Mouse (Mus musculus) right cerebral cortex, postnatal 25 days (tissue): Measurements from ENCODE around the gene Ppfia2.

Source experiments
- DNase-seq: peaks from one replicate; pipeline ENCODE4 v3.0.0; 2022

Ppfia2 gene

GRCm38 (mm10) chr10:106469855-106470532, at the start of gene Ppfia2:
Ppfia2 (plus strand) TSS chr10:106470339.
- DNase-seq = peak; percentile 78

DNA sequence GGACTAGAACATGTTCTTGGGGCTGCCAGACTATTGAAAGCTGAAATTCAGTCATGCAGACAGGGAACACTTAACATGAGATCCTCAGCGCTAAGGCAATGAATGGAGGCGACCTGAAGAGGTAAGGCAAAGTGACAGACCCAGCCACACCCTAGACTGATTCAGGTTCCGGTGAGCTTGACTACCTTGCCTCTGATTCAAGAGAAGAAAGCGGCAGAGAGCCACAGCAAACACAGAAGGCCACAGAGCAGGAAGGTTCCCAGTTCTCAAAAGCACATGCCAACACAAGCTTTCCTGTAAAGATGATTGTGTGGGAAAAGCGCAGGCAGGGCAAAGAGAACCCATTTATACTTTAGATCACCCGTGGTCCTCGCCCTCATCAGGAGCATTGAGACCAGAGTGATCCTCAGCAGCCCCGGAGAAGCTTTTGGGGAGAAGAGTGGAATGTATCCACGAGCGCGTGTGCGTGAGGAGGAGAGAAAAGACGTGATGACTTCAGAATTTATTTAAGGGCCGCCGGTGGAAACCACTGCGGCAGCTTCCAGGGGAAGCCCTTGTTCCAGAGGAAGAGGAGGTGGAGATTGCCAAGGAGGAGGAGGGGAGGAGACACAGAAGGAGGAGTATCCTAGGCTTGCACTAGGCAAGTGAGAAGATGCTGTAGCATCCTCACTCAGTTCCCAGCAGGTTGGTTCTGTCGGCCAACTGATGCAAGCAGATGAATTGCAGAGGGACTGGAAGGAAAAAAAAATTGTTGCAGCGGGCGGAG, 1.0 kb upstream of the Ppfia2 start:
- DNase-seq = peak; percentile 80

DNA sequence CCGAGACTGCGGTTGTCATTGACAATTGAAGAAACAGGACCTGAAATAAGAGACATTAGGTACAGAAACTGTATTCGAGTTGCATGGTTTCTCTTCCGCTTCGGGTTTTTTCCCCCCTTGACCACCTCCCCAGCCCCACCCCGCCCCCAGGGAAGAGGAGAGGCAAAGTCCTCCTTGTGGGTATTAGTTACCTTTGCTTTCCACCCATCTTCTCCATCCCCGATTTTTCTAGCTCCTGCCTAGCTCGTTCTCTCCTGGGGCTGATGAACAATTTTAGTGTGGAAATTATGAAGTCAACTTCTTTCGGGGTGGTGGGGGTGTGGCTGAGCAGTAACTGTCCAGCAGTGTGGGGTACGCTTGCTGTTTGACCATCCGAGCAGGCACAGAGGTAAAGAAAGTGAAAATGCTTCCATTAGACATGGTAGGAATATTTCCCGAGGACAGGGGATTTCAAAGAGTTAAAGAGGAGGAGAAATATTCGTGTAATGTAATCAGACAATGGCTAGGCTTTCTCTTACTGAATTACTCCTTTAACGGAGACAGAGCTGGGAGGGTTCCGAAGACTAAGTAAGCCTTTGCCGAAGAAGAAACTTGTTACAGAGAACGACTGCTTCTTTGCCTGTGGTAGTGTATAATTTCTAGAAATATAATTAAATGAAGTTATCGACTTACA, 530 bp downstream of the Ppfia2 start:
- no peak for DNase-seq

- peak; percentile 19 for DNase-seq
Observed at GRCm38 (mm10) chr10:106509281-106510165, 39.4 kb downstream of the Ppfia2 start.

DNA sequence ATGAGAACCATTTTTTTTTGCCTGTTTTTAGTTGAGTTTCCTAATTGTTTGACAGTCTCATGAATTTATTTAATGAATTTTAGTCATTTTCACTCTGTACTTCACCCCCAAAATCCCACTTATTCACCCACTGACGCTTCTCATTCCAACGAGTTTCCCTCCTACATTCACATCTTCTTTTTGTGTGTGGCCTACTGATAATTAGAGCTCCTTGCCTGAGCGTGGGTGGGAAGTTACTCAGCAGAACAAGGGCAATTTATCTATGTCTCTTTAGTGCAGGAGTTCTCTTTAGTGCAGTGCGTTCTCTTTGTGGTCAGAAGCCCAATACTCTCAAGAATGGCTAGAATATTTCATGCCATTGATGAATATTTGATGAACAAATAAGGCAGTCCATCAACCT, 95.9 kb downstream of the Ppfia2 start:
- no peak for DNase-seq

- no peak for DNase-seq
Observed at GRCm38 (mm10) chr10:106585026-106585425, 114.9 kb downstream of the Ppfia2 start.

GRCm38 (mm10) chr10:106585476-106586080, 115.4 kb downstream of the Ppfia2 start:
- no peak for DNase-seq

DNA sequence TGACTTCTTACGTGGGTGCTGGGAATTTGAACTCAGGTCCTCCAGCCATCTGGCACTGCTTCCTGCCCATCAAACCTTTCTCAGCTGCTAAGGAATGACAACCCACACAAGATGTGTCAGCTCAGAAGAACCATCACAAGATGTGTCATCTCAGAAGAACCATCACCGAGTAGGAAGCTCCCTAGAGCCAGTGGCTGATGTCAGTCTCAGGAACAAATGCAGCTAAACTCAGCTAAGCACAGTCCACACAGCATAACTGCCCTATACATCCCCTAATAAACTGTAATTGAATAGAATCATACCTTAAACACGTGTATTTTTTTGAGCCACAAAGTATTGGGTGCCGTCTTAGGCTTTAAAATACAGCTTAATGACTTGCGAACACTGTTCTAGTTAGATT, 117.7 kb downstream of the Ppfia2 start:
- DNase-seq = no peak

- no peak for DNase-seq
Observed at GRCm38 (mm10) chr10:106590944-106591343, 120.8 kb downstream of the Ppfia2 start.

DNA sequence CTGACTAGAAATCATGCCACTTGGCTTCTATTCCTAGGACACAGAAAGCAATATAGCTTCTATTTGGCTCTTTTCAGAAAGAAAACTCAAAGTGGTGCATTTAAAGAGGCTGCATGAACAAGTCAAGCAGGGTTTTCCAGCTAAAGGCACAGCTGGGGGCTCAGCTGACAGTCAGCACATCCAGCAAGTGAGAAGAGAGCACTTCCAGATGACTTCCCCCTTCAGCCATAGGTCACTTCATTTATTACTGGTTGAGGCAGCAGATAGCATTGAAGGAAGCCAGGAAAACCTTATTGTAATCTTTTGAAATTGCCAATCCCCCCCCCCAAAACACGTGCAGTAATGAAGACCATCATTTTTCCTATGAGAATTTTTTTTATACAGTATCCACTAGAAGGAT, 126.8 kb downstream of the Ppfia2 start:
- no peak for DNase-seq

DNA sequence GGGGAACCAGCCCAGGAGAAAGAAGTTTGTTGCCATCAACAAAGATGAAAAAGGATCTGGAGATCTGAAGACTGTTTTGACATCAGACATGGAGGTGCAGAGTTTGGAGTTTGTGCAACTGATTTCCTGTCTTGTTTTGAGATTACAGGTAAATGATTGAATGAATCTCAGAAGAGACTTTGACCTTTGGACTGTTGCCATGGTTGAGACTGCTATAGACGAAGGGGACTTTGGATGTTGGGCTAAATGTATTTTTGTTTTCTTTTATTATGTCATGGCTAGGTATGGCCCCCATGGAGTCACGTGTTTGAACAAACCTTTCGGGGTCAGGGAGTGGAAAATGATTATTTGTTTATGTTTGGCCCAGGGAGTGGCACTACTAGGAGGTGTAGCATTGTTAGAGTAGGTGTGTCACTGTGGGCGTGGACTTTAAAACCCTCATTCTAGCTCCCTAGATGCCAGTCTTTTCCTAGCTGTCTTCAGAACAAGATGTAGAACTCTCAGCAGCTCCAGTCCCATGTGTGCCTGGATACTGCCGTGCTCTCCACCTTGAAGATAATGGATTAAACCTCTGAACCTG, 133.3 kb downstream of the Ppfia2 start:
- no peak for DNase-seq

DNA sequence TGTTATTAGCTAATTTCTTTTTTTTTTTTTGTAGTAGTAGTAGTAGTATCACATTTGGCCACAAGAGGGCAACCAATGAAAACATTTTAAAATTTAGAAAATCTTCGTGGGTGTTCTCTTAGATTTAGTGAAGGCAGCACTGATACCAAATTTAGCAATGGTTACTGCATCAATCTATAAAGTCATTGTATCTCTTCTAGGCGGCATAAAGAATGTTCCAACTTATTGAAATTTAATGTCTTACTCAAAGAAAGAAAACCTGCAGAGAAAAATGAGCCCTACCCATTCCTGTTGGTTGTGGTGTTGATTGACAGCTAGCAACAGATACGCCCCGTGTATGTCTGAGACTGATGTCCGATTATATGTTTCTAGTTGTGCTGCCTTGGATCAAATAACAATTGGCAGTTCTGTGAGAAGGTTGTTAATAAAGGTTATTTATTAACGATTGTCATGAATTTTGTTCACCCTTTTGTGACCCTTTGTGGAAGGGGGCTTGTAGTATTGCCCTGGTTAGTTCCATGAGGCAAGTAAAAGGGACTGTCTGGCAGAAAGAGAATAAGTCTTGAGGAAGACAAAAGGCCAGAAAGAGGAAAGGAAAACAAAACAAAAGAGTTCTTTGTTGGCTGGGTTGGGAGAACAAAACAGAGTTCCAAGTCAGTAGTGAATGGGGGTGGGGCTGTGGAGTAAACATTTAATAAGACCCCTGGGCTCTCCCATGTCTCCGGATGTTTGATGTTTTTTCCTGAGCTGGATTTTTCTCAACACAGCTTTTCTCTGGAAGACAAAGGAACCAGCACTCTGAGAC, 139.2 kb downstream of the Ppfia2 start:
- no peak for DNase-seq

DNA sequence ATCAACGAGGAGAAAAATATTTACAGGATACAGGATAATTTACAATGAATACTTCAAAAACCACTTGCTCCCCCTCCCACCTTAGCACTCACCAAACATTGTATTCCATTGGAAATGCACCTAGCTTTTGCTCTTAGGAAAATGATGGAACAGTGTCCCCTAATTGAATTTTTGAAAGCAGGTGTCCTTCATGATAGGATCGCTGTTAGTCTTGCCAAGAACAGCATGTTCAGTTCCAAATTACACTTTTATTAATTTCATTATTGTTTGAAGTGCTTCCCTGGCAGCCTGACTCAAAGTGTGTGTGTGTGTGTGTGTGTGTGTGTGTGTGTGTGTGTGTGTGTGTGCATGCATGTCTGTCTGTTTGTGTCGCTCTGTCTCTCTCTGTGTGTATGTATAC, 140.1 kb downstream of the Ppfia2 start:
- DNase-seq = no peak

- DNase-seq = no peak
Observed at GRCm38 (mm10) chr10:106618194-106618593, 148.1 kb downstream of the Ppfia2 start.

DNA sequence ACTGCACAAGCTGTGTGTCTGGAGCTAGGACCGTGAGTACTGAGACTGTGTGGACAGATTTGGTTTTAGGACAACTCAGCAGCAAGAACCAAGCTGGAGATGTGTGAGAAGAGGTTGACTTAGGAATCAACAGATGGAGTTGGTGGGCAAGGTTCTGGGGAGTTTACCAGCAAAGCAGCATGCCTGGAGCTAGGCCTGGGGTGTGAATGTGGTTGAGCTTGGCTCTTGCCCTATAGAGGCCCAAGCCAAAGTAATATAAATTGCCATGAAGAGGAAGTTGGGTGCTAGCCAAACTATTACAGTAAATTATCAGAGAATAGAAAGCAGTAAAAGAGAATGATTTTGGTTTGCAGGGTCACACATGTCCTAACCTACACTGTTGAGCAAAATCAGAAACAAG, 150.8 kb downstream of the Ppfia2 start:
- no peak for DNase-seq

- no peak for DNase-seq
Observed at GRCm38 (mm10) chr10:106623342-106623741, 153.2 kb downstream of the Ppfia2 start.

DNA sequence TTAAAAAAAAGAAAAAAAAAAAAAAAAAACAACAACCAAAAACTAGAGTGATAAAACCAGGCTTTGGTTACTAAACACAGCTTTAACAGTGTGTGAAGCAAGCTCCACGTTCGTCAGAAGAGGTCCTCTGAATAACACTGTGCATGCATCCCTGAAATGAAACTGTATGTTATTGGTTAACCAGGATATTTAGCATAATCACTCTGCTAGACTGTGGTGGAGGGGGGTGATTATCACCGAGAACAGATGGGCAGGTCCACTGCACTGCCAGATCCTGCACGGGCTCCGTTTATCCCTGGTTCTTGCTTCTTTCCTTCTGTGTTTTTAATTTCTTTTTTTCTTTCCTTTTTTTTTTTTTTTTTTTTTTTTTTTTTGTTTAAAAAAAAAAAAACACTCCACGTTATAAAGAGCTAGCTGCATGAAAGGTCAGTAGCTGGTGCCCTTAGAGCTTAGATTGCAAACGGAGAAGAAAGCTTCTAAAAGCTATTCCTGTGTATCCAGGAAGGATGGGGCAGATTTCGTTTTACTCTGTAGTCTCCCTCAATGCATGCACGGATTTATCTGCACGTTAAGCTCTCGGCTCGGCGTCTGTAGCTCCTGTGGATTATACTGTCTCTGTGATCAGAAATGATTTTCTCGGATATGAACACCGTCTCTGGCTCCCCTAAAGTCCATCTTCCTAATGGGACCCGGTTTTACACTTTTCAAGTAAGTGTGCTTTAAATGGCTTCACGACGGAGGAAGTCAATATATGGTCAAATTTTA, 162.2 kb downstream of the Ppfia2 start:
- DNase-seq = peak; percentile 48

GRCm38 (mm10) chr10:106633898-106634297, 163.8 kb downstream of the Ppfia2 start:
- DNase-seq = peak; percentile 13

DNA sequence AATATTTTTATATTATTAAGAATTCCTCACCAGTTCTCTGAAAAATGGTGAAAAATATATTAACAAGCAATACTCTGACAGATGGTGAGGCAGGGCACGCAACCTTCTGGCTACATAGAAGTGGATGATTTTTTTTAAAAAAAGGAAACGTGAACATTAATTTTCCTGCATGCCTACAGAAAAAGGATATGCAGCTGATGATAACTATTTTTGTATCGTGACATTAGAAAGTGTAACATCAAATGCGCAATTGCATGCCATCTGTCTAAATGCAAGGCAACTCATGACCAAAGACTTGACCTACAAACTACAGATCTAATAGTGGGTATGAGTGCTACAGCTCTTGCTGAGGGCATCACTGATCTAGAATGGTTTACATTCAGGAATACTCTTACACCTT, 182.1 kb downstream of the Ppfia2 start:
- DNase-seq = no peak

DNA sequence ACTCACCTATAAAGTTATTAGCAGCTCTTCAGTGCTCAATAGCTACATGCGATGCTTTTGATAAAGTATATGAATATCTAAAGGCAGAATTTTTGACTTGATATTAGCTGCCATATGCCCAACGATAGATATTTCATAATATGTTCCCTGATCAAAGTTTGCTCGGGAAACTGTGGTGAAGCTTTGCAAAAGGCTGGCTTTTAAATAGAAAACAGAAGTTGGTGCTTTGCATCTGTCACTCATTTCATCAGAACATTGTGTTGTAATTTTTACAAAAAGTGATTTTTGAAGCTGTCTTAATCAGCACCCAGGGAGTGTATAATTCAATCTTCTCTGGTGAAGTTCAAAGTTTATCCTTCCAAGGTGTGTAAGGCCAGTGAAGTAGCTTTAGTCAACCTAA, 195.1 kb downstream of the Ppfia2 start:
- no peak for DNase-seq
